Mouse (Mus musculus): ENCODE measurements around the gene Acad10.

GRCm38 (mm10) chr5:121660897-121661254, 562 bp upstream of the Acad10 start:
- TF ChIP-seq CEBPB (IDR thresholded peaks at IDR 0.05; ENCODE audit: insufficient read depth, poor library complexity, severe bottlenecking) (no peak), MYOD1 (IDR thresholded peaks at IDR 0.05; ENCODE audit: control insufficient read depth in 1 of 3, insufficient read length in 2 of 3, low read depth in 2 of 3) (no peak), MAX (IDR thresholded peaks at IDR 0.05; ENCODE audit: low read depth) (no peak), USF1 (IDR thresholded peaks at IDR 0.05; ENCODE audit: low read depth) (no peak), POLR2A (IDR thresholded peaks at IDR 0.05; ENCODE audit: insufficient read length, low read depth) (no peak), MYOG (IDR thresholded peaks at IDR 0.05; ENCODE audit: control insufficient read depth in 1 of 3, insufficient read depth in 1 of 3, insufficient read length in 2 of 3, low read depth in 2 of 3) (no peak), E2F4 (IDR thresholded peaks at IDR 0.05; ENCODE audit: insufficient read depth) (no peak)

Measured in myocyte (in vitro differentiated cells).